Mouse (Mus musculus) kidney, adult 8-10 months (tissue): ENCODE data around the gene Rpl14.

Source experiments
- DNase-seq, 2 experiments: peaks; one replicate each; pipeline ENCODE4 v3.0.0; 2022

Gene Rpl14

DNA sequence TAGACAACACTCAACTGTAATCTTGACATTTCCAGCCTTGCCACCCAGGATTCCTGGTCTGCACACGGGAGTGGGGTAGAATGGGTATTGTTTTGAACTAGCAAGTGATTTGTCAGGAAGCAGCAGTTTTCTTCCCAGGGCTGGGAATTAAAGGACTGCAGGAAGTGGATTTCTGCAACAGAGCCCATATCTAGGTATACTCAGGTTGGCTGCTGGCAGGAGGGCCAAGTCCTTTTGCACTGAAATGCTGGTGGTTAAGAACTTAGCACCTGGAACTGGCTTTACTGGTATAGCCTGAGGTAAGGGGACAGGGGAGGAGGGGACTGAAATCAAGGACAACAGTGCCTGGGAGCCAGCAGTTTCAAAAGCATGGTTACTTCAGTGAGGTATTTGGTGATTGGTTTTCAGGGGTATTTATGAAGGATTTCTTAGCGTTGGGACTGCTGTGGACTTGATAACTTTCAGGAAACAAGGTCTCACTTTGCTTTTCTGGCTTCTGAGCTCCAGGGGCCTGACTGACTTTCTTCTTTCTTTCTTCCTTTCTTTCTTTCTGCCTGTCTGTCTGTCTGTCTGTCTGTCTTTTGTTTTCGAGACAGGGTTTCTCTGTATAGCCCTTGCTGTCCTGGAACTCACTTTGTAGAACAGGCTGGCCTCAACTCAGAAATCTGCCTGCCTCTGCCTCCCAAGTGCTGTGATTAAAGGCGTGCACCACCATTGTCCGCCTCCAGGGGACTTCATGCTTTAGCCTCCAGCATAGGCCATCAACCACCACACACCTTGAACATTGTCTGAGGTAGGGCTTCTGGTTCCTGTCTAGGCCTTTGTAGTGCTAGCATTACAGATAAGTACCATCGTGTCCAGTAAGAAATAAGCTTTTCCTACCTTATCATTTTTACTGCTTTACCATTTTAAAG lies 4.8 kb downstream of the Rpl14 start:
- DNase-seq: no peak

DNA sequence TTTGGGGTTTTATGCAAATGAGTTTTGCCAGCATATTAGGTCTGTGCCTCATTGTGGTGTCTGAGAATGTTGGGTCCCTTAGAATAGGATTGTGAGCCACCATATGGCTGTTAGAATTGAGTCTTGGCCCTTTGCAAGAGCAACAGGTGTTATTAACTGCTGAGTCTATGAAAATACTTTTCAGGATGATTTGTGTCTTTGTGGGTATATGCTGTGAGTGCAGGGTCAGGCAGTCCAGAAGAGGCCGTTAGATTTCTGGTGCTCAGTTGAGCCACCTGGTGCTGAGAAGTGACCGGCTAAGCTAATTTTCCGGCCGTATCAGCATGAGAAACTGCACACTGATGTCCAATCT lies 5.4 kb downstream of the Rpl14 start:
- no peak for DNase-seq

DNA sequence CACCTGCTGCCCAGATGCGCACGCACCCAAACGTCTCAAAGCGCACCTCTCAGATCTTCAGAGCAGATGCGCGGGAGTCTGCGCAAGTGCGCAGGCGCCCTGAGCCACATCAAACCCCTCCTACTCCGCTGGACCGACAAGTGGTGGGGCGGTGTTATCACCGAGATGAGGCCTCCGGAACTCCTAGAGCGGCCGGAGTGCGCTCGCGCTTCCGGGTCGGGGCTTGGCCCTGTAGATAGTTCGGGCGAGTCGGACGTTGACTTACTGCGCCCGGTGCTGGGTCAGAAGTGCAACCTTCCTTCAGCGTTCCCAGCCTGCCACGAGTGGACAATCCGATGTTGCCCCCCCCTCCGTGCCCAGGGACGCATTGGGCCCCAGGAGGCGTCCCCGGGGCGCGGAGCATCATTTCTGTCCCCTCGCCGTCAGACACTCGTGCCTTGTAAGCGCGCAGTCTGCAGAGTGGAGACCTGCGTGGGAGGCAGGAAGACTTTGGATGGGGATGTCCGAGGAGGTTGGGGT lies 5.9 kb downstream of the Rpl14 start:
- peak; percentile 88 to 89 for DNase-seq

DNA sequence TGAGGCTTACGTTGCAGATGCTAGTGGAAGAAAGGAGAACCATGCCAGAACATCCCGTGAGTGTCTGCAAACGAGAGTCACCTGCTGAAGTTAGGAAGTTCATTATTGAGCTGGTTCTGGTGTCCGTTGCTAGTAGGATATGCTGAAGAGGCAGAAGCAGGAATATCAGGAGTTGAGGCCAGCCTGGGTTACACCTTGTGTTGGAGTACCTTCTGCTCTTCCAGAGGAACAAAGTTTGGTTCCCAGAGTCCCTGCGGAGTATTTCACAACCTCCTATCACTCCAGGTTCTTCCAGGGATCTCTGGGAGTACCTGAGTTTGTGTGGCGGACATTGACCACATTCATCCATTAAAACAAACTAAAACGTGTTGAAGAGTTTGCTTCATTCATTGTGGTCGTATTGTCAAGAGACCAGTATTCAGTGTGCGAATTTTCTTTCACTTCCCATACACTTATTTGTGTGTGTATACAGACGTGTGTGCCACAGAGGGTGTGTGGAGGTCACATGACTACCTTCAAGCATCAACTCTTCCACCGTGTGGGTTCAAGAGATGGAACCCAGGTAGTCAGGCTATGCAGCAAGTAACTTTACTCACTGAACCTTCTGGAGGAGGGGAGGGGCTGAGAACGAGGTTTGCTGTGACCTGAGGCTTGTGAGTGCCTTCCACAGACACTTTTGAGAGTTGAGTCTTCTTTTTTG lies 6.6 kb downstream of the Rpl14 start:
- no peak for DNase-seq

DNA sequence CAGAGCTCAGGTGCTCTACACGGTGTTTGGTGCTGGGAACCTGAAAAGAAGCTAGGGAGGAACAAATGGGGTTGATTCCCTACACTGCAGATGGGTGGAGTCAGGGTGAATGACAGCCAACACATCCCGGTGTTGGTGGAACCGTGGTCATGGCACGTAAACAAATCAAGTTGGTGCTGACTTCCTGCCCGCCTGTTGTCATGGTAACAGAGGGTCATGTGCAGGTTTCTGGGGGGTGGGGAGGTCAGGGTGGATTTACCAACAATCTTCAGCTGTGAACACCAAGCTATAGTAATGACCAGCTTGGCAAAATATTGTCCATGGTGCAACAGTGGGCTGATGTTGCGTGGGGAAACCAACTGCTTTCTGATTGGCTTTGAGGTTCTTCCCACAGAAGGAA lies 7.5 kb downstream of the Rpl14 start:
- no peak for DNase-seq

DNA sequence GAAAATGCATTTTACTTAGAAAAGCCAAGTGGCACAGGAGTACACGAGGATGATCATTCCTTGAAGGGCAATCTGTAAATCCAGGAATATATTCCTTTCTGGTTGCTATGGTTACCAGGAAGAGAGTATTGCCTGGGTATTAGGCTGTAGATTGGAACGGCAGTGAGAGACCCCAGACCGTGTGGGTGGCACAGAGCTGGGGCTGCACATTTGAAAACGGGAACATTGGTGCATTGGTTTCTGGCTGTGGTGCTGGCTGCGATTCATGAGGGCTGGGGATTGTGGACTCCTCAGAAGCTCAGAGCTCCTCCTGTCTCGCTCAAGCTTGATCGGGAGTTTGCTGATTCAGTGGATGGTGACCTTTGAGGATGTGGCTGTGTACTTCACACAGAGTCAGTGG lies 8.6 kb downstream of the Rpl14 start:
- DNase-seq: no peak

DNA sequence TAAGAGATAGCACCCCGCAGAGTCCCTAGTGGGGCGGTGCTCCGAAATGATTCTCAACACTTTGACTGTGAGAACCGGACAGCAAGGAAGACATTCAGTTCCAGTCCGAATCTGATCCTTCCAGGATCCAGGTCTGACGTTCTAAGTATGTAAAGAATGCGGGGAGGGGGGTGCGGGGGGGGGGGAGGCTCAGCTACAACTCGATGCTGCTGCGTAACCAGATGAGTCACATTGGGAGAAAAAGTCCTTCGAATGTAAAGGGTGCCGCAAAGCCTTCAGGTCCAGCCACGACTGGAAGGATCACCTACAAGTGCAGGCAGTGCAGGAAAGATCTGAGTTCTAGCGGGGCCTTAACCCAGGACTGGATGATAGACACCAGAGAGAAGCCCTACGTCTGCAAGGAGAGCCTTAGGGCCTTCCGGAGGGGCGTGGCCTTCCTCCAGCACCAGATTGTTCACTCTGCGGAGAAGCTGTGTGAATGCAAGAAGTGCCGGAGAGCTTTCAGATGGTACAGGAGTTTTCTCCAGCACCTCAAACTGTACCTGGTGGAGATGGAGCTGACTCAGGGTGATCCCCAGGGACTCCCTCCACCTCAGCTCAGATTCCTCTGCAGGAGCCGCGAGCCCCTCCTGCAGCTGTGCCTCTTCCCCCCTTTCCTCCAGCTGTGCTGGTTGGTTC lies 10.8 kb downstream of the Rpl14 start:
- DNase-seq: peak; percentile 37 to 52

DNA sequence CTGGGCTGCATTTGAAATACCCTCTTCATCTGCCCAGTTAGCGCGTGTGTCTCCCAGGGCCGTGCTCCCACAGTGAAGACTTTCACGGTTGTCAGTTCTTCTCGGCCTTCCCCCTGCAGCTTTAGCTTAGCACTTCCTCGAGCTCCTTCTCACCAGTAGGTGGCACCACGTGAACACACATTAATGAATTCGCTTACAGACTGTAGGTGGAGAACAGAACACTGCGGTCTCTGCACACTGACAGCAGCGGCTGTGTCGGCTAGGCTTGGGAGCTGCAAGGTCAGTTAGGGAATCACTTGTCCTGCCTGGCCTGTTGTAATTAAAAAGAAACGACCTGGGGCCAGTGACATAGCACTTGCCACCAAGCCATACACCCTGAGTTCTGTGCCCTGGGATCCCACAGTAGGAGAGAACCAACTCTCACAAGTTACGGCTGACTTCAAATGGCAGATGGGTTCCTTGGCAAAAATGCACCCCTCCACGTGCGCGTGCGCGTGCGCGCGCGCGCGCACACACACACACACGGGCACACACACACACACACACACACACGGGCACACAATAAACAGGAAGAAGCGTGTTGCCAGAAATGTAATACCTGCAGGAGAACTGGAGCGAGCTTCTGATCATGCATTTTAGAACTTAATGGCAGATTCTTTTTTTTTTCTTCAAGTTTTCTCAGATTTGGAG lies 11.5 kb downstream of the Rpl14 start:
- peak; percentile 88 to 94 for DNase-seq

DNA sequence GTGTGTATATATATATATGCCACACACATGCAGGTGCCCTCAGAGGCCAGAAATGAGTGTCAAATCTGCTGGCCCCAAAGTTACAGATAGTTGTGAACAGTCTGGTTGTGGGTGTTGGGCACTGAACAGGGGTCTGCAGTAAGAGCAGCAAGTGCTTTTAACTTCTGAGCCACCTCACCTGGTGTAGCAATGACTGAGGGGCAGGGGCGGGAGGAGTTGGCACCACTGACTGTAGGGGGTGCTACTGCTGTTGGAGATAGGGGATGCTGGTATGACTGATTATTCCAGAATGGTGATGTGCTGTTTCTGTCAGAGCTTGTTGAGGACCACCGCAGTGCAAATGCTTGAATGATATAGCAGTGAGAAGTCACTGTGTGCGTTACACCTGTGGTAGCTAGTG lies 12.1 kb downstream of the Rpl14 start:
- no peak for DNase-seq

DNA sequence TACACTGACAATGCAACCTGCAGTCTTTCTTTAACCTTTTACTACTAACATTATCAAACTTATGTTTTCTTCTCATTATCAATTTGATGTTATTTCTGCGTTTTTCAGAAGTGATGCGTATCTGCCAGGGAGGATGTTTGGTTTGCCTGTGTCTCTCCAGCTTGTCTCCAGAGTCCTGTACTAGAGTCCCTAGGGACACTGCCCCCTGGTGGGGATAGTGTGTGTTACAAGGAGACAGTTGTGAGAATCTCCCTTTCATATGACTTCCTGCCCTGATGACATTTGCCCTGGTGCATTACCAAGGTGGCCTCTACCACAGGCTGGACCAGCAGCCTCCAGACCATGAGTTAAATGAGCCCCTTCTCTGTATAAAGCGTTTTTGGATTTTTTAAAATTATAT lies 15.3 kb downstream of the Rpl14 start:
- peak; percentile 43 to 81 for DNase-seq

DNA sequence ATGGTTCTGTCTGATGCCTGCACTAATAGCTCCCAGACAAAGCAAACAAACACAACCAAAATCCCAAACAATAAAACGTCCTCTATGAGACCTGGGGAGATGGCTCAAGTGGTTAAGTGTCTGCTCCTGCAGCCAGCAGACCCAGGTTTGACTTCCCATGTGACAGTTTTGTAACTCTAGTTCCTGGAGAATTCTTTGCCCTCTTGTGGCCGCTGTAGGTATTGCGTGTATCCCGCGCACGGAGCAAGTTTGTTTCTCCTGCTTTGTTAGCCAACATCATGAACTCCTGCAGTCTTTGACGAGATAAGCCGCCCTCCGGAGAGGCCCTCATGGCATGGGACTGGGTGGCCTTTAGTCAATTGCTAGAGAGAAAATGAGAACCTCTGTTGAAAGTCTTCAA lies 20.2 kb downstream of the Rpl14 start:
- DNase-seq: peak; percentile 57 to 84

DNA sequence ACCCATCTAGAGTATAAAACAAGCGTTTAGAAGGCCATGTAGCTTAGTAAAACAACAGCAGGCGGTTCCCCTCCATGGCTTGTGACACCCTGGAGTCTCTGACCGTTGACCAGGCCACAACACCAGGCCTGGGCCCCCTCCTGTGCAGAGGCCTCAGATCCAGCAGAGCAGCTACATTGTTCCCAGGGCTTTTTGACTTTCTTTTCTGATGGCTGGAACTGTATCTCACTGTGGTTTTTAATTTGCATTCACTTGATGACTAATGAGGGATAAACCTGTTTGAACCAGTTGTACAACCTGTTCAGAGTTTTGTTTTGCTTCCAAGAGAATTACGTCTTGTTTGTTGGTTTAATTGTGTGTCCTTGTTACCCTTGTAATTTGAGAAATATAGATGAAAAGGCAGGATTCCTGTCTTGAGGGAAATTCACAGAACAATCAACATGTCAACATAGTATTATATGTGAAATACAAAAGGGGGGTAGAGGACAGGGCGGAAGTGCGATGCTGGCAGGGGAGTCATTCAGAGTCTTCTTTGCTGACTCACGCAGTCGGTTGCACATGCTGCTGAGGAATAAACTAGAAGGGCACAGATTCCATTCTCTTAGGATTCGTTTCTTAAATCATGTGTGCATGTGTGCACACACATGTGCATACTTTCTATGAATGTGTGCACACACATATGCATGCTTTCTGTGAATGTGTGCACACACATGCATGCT lies 22.3 kb downstream of the Rpl14 start:
- DNase-seq: no peak

DNA sequence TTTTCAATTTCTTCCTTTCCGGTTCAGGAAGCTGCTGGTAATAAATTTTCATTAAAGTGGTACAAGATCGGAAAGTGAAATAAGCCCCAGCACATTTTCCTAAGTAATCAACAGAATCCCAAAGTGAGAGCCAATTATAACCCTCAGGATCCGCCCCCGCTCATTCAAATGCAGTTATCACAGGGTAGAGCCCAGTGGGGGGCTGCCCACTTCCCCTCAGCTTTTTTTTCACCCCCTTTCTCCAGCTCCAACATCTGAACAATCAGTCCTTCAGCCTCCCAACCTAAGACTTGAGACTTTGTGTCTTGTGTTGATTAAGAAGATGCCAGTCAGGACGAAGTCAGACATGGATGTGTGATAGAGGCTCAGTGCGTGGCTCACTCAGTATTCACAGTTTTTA lies 23.6 kb downstream of the Rpl14 start:
- no peak for DNase-seq

DNA sequence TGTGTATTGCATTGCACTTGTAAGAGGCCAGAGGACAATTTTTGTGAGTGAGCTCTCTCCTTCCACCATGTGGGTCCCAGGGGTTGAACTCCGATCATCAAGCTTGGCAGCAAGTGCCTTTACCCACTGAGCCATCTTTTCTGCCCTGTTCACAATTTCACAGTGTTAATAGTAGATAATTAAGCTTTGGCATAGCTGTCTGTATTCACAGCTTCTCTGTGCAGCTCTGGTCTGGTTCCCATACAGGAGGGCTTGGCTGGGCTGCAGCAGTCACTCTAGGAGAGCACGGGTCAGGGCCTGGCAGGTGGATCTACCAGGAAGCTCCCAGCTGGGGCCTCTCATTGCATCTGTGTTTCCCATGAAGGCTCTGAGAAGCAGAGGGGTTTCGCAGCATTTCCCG lies 24.1 kb downstream of the Rpl14 start:
- DNase-seq: no peak

DNA sequence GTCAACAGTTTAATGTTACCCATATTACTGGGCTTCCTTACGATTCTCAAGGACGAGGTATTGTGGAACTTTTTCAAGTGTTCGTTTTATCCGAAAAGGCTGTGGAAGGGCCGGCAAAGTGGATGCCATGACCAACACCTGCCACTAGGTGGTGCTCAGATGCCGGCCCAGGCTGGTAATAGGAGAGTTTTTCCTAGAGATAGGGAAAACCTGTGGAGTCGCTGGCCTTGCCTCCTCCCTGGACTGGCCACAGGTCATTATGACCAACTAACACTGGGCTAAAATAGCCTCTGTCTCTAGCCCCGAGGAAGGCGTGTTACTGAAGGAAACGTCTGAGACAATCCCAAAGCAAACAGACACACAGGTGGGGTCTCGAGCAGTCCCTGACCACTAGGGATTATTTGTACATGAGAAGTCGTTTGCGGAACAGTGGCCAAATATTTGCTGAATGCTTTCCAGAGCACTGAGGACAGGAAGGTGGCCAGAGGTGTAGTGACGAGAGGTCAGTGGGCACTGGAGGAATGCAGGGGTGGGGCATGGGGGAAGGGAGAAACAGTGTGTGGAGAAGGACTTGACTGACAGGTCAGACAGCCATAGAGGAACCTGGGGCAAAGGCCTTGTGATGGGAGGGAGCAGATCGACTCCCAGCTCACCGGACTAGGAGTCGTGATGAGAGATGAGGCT lies 30.4 kb downstream of the Rpl14 start:
- peak; percentile 83 to 85 for DNase-seq

DNA sequence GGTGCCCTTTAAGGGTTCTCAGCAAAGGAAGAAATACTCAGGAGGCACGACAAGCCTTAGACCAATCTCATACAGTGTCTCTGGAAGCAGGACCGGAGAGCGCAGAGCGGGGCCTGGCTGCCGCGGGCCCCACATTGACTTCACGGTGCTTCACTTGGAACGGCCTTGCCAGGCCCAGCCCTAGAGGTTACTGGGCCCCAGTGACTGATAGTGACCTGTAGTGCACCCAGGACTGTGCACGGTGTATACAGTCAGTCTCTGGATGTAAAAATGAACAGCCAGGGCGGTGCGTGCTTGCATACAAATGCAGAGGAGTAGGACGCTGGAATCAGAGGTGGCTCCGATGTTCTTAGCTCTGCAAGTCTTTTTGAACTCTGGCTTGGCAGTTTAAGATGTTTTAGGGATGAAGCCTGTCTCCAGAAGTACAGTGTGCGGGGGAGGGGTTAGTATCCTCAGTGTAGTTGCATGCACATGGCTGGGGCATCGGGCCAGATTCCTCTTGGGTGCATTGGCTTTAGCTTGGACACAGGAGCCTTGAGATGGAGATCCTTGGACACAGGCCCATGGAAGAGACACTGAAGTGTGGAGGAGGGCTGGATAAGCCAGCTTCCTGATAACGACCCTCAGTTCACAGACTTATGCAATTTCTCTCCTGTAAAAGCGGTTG lies 31.1 kb downstream of the Rpl14 start:
- peak; percentile 20 to 25 for DNase-seq

DNA sequence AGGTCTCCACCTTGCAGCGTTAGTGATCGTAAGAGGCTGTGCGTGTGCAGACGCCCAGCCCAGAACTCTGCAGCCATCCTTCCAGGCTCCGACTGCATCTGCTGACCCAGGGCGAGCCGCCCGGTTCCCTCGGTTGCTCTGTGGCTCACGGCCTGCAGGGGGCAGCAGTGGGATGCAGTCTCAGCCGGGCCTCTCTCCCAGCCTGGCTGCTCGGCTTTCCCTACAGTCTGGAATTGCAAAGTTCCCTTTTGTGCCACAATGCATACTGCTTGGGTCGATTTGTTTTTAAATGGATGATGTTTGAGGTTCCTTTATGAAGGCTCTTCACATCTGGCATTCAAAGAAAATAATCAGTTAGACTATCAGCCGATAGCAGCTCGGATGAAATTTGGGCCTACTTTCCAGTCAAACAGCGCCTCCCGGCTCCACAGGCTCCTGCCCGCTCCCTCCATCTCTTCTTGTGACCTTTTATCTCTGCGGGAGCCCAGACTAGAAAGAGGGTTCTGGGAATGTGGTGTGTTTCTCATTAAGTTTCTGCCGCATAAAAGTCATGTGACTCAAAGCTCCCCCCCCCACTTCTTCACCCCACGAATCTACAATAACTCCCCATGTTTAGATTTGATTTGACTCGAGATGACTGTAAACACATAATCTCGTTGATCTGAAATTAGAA lies 31.7 kb downstream of the Rpl14 start:
- DNase-seq: peak; percentile 78 to 92

DNA sequence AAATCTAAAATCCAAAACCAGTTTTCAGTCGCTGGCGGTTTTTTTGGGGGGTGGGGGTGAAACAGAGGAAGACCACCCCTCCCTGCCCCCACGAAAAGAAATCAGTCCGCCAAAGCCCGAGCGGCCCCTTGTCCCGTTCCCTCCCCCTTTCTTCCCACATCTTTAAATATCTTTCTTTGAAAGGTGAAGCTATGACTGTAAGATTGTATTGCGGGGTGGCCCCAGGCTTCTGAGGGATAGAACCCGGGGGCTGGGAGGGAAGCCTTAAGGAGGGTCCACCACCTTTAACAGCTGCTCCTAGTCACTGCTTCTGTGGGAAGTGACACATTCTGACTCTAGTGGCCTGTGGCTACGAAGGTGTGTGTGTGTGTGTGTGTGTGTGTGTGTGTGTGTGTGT lies 32.3 kb downstream of the Rpl14 start:
- DNase-seq: no peak

DNA sequence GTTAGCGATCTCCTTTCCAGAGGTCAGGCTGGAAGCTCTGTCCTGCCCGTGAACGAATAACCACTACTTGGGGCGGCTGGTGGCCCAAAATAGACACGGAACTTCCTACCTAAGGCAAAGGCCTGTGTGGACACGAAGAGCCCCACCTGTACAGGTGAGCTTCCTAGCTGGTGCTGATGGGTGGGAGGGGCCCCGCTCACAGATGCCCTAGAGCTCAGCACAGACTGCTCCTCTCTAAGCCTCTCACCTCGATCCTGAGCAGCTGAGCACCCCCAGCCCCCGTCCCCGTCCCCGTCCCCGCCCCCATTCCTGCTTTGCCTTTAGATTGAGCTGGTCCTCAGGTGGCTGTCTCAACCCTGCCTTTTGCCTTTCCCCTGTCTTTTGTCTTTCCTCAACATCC lies 32.7 kb downstream of the Rpl14 start:
- DNase-seq: no peak

DNA sequence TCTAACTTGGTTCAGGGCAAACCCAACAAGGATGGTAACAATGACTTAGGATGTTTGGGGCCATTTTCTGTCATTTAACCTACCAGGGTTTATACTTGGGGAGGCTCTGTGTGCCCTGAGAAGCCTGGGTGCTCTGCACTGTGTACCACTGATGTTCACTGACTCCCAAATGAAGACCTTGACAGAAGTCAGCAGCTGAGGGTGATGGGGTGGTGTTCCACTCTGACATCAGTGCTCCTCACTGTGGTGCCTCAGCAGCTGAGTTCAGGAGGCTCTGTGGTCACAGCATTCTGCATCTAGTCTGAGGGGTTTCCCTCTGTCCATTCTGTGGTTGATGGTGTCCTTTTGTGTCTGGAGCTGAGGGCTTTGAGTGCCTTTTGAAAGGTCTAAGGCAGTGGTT lies 39.8 kb downstream of the Rpl14 start:
- DNase-seq: no peak

DNA sequence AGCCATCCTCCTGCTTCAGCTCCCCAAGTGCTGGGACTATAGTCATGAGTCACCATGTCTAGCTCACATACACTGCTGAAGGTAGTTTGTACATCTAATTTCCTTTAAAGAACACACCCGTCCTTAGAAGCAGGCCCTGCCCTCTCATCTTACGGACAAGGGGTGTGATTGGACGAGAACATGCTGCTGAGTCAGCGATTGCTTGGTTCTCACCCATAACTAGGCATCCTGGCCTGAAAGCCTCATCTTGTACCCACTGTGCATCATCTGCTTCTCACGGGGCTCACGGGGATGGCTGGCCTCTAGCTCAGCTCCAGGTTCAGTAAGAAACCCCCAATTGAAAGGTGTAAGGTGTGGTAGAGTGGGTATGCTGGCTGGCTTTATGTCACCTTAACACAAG lies 42.8 kb downstream of the Rpl14 start:
- DNase-seq: no peak
